Mouse (Mus musculus) hindbrain, embryonic 11.5 days (tissue): Measurements from ENCODE around the gene Capn5. TPM values are rescaled to one million over a fixed set of nuclear protein-coding genes. Genes with fewer than 3 reads are reported as not detected.
A peak's percentile ranks its signal among the peaks of the same experiment; 100 is the strongest.

ENCODE experiments used
- ATAC-seq: fragments of 200-750 bp; cut with Nextera tagmentation; 2 replicates; pipeline ENCODE4 v1.8.0; 2017; ENCODE audit warnings: mild to moderate bottlenecking, moderate TSS enrichment, moderate library complexity; ENCODE audit not compliant: low FRiP score
- DNase-seq: peaks from one replicate; pipeline ENCODE4 v3.0.0-alpha.2; 2015; ENCODE audit warnings: low spot score
- H3K27ac ChIP-seq: fragments of 300-500 bp; sonication (generic); 2 replicates; pipeline ENCODE4 v1.5.1; 2014; ENCODE audit warnings: mild to moderate bottlenecking, low read depth, low read length
- H3K27me3 ChIP-seq: fragments of 300-500 bp; sonication (generic); 2 replicates; pipeline ENCODE4 v1.6.1; 2014; ENCODE audit warnings: mild to moderate bottlenecking, low read length, moderate library complexity, mixed read lengths; ENCODE audit not compliant: control insufficient read depth, insufficient read depth
- H3K36me3 ChIP-seq: fragments of 300-500 bp; sonication (generic); 2 replicates; pipeline ENCODE4 v1.6.1; 2014; ENCODE audit warnings: mild to moderate bottlenecking, low read length, moderate library complexity, mixed read lengths; ENCODE audit not compliant: control insufficient read depth, insufficient read depth
- H3K4me1 ChIP-seq: fragments of 300-500 bp; sonication (generic); replicated peaks from 2 replicates; pipeline ENCODE4 v1.6.1; 2014; ENCODE audit warnings: low read length, mixed read lengths; ENCODE audit not compliant: control insufficient read depth, insufficient read depth
- H3K4me2 ChIP-seq: fragments of 300-500 bp; sonication (generic); replicated peaks from 2 replicates; pipeline ENCODE4 v1.6.1; 2014; ENCODE audit warnings: mild to moderate bottlenecking, low read depth, low read length
- H3K4me3 ChIP-seq: fragments of 300-500 bp; sonication (generic); 2 replicates; pipeline ENCODE4 v1.5.1; 2014; ENCODE audit warnings: low read depth, low read length
- H3K9ac ChIP-seq: fragments of 300-500 bp; sonication (generic); 2 replicates; pipeline ENCODE4 v1.6.1; 2014; ENCODE audit warnings: low read depth, low read length
- H3K9me3 ChIP-seq: fragments of 300-500 bp; sonication (generic); 2 replicates; pipeline ENCODE4 v1.6.1; 2016; ENCODE audit warnings: low read length; ENCODE audit not compliant: control insufficient read depth
- WGBS: fragments of 180-500 bp; shearing (Covaris S2); extraction: QIAGEN DNeasy Blood & Tissue Kit; methylation state at CpG from one replicate; pipeline ENCODE4 v1.1.7; 2014; 5-methylcytosine and 5-hydroxymethylcytosine counted together
- polyA plus RNA-seq: library from polyadenylated mRNA; unstranded; fragments of >200 nt; fragmentation: Nextera tagmentation; extraction: Ambion mirVana; gene quantifications from 2 replicates; pipeline ENCODE4 v1.2.1, GENCODE M21; 2014

Capn5 gene
- polyA plus RNA-seq: 4.8 and 5.3 TPM in 2 replicates

GRCm38 (mm10) chr7:98177929-98178559 is at the start of gene Capn5:
Capn5 (minus strand) TSS chr7:98178274.
- Histone ChIP-seq H3K4me2 (peak within 1 kb of the TSS; percentile 78), H3K27me3 (no peaks in the 10 kb centered on the region), H3K4me3 (peak within 1 kb of the TSS; percentile 72), H3K9ac (peak within 1 kb of the TSS; percentile 68), H3K9me3 (no peaks in the 10 kb centered on the region), H3K36me3 (no peaks in the 10 kb centered on the region), H3K27ac (0 out of 2 replicates have a peak within 1 kb of the TSS, but pooled peaks have one; percentile 6), H3K4me1 (0 out of 2 replicates have a peak, but pooled peaks cover 2% of the 10 kb centered on the region)
- DNase-seq (peak; percentile 84), ATAC-seq (peak; percentile 87)
- WGBS: 2% methylated on average over 41 of the region's 44 CpGs

GRCm38 (mm10) chr7:98223796-98224195 is 45.7 kb upstream of the Capn5 start:
- H3K4me2 ChIP-seq: no peak overlapping the region
- ATAC-seq (no peak), DNase-seq (no peak)
- H3K9me3 ChIP-seq: no peaks in the 10 kb centered on the region
- no peak overlapping the region for H3K27ac ChIP-seq
- 92% methylated on average over 4 of the region's 4 CpGs for WGBS
- H3K9ac ChIP-seq: no peak overlapping the region
- H3K27me3 ChIP-seq: no peaks in the 10 kb centered on the region
- H3K36me3 ChIP-seq: no peaks in the 10 kb centered on the region
- no peak overlapping the region for H3K4me3 ChIP-seq
- no peaks in the 10 kb centered on the region for H3K4me1 ChIP-seq

GRCm38 (mm10) chr7:98216713-98217112 is 38.6 kb upstream of the Capn5 start:
- H3K27ac ChIP-seq: no peak overlapping the region
- DNase-seq: no peak
- H3K9me3 ChIP-seq: no peaks in the 10 kb centered on the region
- no peak for ATAC-seq
- H3K9ac ChIP-seq: no peak overlapping the region
- H3K4me3 ChIP-seq: no peak overlapping the region
- no peaks in the 10 kb centered on the region for H3K4me1 ChIP-seq
- no peak overlapping the region for H3K4me2 ChIP-seq
- no peaks in the 10 kb centered on the region for H3K36me3 ChIP-seq
- no peaks in the 10 kb centered on the region for H3K27me3 ChIP-seq

GRCm38 (mm10) chr7:98202946-98203345 is 24.9 kb upstream of the Capn5 start:
- no peak overlapping the region for H3K4me2 ChIP-seq
- no peaks in the 10 kb centered on the region for H3K9me3 ChIP-seq
- H3K36me3 ChIP-seq: no peaks in the 10 kb centered on the region
- 76% methylated on average over 4 of the region's 4 CpGs for WGBS
- DNase-seq: no peak
- H3K27me3 ChIP-seq: no peaks in the 10 kb centered on the region
- no peaks in the 10 kb centered on the region for H3K4me1 ChIP-seq
- H3K27ac ChIP-seq: no peak overlapping the region
- H3K4me3 ChIP-seq: no peak overlapping the region
- no peak overlapping the region for H3K9ac ChIP-seq
- no peak for ATAC-seq

GRCm38 (mm10) chr7:98201493-98202028 is 23.5 kb upstream of the Capn5 start:
- Histone ChIP-seq H3K9ac (no peak overlapping the region), H3K4me3 (no peak overlapping the region), H3K36me3 (no peaks in the 10 kb centered on the region), H3K9me3 (no peaks in the 10 kb centered on the region), H3K4me2 (no peak overlapping the region), H3K4me1 (no peaks in the 10 kb centered on the region), H3K27me3 (peaks cover 2% of the 10 kb centered on the region; the same call in 1 of the 2 replicates), H3K27ac (no peak overlapping the region)
- ATAC-seq (no peak), DNase-seq (no peak)
- WGBS: 82% methylated on average over 5 of the region's 5 CpGs

GRCm38 (mm10) chr7:98200396-98200795 is 22.3 kb upstream of the Capn5 start:
- no peak overlapping the region for H3K27ac ChIP-seq
- no peak overlapping the region for H3K9ac ChIP-seq
- no peak overlapping the region for H3K4me2 ChIP-seq
- WGBS: 86% methylated on average over 3 of the region's 3 CpGs
- H3K4me1 ChIP-seq: no peaks in the 10 kb centered on the region
- H3K4me3 ChIP-seq: no peak overlapping the region
- DNase-seq: no peak
- H3K36me3 ChIP-seq: no peaks in the 10 kb centered on the region
- peaks cover 12% of the 10 kb centered on the region for H3K27me3 ChIP-seq
- no peak for ATAC-seq
- H3K9me3 ChIP-seq: no peaks in the 10 kb centered on the region

GRCm38 (mm10) chr7:98199381-98199780 is 21.3 kb upstream of the Capn5 start, which contains the start of gene B3gnt6:
B3gnt6 (minus strand) TSS chr7:98199481.
- Histone ChIP-seq H3K9me3 (no peaks in the 10 kb centered on the region), H3K27ac (no peak within 1 kb of the TSS), H3K4me3 (no peak within 1 kb of the TSS), H3K36me3 (no peaks in the 10 kb centered on the region), H3K27me3 (peaks cover 21% of the 10 kb centered on the region), H3K9ac (no peak within 1 kb of the TSS), H3K4me2 (no peak within 1 kb of the TSS), H3K4me1 (no peaks in the 10 kb centered on the region)
- no peak for DNase-seq
- ATAC-seq: no peak
- WGBS: 88% methylated on average over 4 of the region's 4 CpGs

- Histone ChIP-seq H3K27me3 (peaks cover 50% of the 10 kb centered on the region), H3K9me3 (no peaks in the 10 kb centered on the region), H3K4me1 (peaks cover 10% of the 10 kb centered on the region), H3K27ac (no peak overlapping the region), H3K4me3 (no peak overlapping the region), H3K4me2 (no peak overlapping the region), H3K36me3 (no peaks in the 10 kb centered on the region), H3K9ac (no peak overlapping the region)
- DNase-seq (no peak), ATAC-seq (no peak)
- WGBS: 39% methylated on average over 10 of the region's 10 CpGs
Observed at GRCm38 (mm10) chr7:98195151-98195801, 17.2 kb upstream of the Capn5 start.
